Mouse (Mus musculus): ENCODE results near the gene Fktn. TPM values are rescaled to one million over a fixed set of nuclear protein-coding genes. Genes with fewer than 3 reads are reported as not detected.

Fktn gene
- polyA plus RNA-seq, 1 experiment from 2014 or later = 16.4 TPM

Other genes starting within 250 kb of the Fktn start
- gene Fsd1l, start 82.5 kb upstream of the Fktn start, polyA plus RNA-seq (2015; fragmentation: Nextera tagmentation; extraction: Ambion mirVana) = 7.1 and 9.8 TPM in 2 replicates
- gene Tal2, start 65.7 kb downstream of the Fktn start, polyA plus RNA-seq (2015; fragmentation: Nextera tagmentation; extraction: Ambion mirVana) = 0.12 TPM in 1 of 2 replicates, not detected in the other
- 10.7 and 13.8 TPM in 2 replicates for gene Tmem38b, start 112.0 kb downstream of the Fktn start, polyA plus RNA-seq (2015; fragmentation: Nextera tagmentation; extraction: Ambion mirVana)